Mouse (Mus musculus): ENCODE measurements at regions not wholly inside any gene's neighbourhood (a gene's known extent, or its start where the extent isn't known, plus 50 kb on each side); places are given as distances from the start of the nearest gene placed in this dataset.

DNA sequence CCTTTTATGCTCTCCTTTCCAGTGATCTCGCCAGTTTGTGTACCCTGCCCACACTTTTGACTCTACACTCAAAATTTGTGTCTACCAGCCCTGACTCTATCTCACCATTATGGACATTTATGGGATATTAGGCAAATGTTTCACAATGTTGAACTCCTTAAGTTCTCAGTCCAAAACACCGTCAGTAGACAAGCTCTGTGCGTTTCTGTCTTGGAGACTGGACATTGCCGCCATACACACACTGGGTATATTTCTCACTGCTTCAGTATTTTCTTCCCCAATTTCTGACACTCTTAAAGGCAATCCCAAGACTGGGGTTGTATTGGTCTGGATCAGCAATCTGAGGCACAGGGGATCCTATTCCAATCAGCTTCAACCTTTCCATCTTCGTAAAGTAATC, 75.6 kb downstream of the Oxgr1 start:
- no peak for DNase-seq

DNA sequence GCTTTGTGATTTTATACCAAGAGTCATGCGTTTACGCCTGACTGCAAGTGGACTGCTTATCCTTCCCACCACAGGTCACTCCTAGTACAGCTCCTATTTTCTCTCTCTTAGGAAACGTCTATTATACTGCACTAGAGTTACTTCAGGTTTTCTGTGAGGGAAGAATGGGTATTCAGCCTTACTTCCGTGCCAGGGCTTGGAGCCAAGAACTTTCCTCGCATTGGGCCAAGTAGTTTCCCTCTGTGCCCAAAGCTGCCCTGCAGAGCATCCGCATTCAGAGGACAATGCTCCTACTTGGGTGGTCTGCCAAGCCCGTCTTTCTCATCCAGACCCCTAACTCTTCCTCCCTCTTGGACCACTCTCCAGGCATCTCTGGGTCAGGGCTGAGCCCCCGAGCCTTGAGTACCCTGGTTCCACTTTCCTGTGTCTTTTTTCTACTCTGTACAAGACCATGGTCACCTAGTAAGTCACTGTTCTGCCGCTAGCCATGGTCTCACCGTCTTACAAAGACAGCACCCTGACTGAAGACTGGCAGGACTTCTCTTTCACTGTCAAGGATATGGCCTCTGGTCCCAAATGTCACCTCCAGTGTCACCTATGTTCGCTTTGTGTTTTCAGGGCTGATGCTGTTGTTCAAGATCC, 76.3 kb downstream of the Oxgr1 start:
- DNase-seq, result peak in 1 of 2 experiments; percentile 13

DNA sequence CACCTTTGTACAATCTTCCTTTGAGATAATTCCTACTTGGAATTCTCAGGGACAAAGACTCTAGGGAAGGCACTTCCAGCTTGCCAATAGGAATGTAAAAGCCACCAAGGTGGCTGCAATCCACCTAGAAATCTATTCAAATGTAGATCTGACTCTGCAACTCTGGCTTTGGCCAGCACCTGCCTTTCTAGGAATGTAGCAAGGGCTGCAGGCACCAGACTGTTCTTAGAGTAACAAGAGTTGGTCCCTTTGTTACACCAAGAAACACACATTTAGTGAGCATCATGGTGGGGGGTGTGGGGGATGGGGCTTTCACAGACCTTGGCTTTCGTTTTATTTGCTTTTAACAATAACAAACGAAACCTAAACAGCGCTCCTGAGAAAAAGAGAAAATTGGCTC, 78.5 kb downstream of the Oxgr1 start:
- DNase-seq, result no peak

DNA sequence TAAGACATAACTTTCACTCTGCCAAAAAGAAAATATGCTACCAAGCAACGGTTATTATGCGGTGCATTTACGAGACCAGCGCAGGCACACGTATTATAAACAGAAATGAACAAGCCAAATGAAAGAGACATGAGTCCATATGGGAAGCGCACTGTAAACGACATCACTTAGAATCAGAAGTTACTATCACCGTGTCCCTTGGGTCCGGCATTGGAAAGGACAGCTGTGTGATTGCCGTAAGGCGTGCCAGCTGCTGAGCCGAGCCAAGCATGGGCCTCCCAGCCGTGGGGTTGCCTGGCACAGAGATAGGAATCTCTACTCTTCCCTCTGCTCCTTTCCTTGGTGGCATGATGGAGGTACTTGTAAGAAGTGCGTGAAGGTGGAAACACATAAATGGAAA, 88.4 kb downstream of the Oxgr1 start:
- no peak for DNase-seq

DNA sequence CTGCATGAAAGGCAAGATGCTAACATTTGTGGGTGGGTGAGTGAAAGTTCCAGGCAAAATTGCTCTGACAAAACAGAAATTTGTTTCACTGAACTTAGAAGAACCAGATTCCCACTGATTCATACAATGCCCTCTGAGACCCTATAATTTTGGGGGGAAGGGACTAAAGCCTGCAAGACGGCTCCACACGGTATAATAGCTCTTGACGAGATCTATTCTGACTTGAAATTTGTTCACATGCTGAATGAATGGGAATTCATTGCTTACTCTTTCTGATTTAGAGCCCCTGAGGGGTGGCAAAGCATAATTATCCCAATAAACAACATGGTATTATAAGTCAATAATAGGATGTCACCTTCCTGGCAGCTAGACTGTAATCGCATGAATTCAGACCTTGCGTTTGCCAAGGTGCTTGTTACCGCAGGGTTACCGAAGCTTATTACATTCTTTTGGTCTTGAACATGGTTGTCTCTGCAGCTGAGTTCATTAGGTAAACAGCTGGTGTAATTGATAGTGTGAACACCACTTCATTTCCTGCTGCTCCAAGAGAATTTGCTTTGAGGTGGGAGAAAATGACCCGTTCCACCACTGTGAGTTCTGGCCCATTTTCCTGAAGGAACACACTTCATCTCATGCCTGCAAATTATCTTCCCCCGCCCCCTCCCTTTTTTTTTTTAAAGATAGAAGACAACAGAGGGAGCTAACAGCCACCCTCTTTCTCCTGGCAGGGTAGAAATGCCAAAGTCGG, 89.2 kb downstream of the Oxgr1 start:
- no peak for DNase-seq

Measured in kidney, postnatal 4 days (tissue).